Mouse (Mus musculus) gonadal fat pad, adult 2 months (tissue): Measurements from ENCODE around the gene Sumf2. TPM values are rescaled to one million over a fixed set of nuclear protein-coding genes. Genes with fewer than 3 reads are reported as not detected.
"Not testable (repeated sequence)": the region's sequence is repeated elsewhere in the genome, so short reads cannot be mapped to it uniquely, and the experiment has no call there.

Experiments used
- DNase-seq: peaks from one replicate; pipeline ENCODE4 v3.0.0-alpha.2; 2012; ENCODE audit warnings: low read depth
- polyA plus RNA-seq: library from polyadenylated mRNA; depleted of rRNA; stranded (reverse); fragments of >200 nt; gene quantifications from 2 replicates; pipeline ENCODE4 v1.2.3, GENCODE M21; 2012; rRNA removed

The Sumf2 gene
- 18.8 and 24.8 TPM in 2 replicates for polyA plus RNA-seq

DNA sequence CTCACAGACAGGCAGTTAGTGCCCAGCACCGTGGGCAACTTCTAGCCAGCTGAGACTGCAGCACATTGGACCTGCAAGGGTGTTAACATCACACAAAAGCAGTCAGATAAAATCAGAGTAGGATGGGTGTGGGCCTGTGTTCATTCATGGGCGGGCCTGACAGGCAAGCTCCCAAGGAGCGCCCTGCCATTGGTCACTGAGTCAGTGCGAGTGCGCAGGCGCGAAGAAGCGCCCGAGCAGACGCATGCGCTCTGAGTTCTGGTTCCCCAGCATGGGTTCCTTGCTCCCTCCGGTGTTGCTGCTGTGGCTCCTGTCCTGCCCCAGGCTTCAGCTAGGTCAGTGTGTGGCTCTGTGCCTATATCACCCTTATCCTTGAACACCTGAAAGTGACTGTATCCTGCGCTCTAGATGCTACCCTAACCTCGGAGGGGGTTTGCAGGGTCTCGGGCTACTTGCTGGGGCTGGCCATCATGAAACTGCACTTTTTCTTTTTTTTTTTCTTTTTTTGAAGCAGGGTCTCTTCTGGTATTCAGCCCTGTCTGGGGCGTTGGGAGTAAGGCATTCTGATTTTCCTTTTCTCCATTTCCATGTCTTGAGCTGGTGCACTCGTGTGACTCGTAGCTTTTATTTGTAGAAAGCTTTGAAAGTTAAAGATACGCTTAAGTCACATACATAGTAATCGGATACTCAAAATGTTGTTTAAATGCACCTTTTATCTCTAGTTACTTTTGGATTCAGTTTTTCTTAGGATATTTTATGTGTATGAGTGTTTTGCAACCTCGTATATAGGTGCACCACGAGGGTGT lies at the start of gene Sumf2:
TSS of gene Sumf2 (plus strand) at position 235 of the 806 bp plus-strand sequence.
- peak; percentile 66 for DNase-seq

- peak; percentile 54 for DNase-seq
These were observed 1.9 kb upstream of the Sumf2 start for GRCm38 (mm10) chr5:129844848-129845247.

DNA sequence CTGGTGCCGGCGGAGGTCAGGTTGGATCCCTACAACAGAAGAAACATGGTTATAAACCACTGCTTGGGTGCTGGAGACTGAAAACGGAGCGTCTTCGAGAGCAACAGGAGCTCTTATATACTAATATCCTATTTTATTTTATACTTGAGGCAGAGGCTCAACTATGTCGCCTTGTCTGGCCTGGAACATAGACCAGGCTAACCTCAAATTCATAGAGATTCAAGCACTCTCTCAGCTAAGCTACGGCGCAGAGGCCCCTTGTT lies 703 bp downstream of the Sumf2 start:
- no peak for DNase-seq

GRCm38 (mm10) chr5:129855163-129855562 lies 8.4 kb downstream of the Sumf2 start:
- no peak for DNase-seq

DNA sequence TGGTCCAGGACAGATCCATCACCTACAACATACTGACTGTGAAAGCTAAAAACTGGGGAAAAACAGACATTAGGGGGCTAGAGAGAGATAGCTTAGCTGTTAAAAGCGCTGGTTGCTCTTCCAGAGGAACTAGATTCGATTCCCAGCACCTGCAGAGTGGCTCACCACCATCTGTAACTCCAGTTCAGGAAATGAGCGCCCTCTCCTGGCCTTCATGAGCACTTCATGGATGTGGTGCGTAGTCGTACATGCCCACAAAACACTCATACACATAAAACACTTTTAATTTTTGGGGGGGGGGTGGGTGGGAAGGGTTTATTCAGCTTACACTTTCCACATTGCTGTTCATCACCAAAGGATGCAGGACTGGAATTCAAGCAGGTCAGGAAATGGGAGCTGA lies 9.6 kb downstream of the Sumf2 start:
- DNase-seq, result no peak

- no peak for DNase-seq
These were observed 15.5 kb downstream of the Sumf2 start for GRCm38 (mm10) chr5:129862325-129862724.

- DNase-seq, result no peak
These were observed 17.7 kb downstream of the Sumf2 start for GRCm38 (mm10) chr5:129864467-129864866.

DNA sequence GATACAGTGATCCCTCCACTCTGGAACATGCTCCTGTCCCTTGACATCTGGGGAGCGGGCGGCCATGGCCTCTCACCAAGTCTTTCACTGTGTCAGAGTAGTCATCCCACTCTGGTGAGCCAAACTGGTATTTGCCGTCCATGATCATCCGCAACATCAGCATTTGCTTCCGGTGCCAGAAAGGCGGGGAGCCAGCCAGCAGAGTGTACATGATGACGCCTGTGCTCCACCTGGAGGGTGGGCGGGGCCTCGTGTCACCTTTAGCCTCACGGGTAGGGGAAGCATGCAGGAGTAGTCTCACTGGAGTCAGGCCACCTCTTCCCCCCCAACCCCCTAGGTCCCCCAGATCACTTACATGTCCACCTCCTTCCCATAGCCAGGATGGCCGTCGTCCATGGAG lies 19.1 kb downstream of the Sumf2 start:
- DNase-seq, result no peak

- DNase-seq, result no peak
These were observed 22.6 kb downstream of the Sumf2 start for GRCm38 (mm10) chr5:129869238-129869995.

- DNase-seq, result no peak
These were observed 24.5 kb downstream of the Sumf2 start for GRCm38 (mm10) chr5:129871238-129871637.

- DNase-seq, result no peak
These were observed 27.2 kb downstream of the Sumf2 start for GRCm38 (mm10) chr5:129873942-129874341.

DNA sequence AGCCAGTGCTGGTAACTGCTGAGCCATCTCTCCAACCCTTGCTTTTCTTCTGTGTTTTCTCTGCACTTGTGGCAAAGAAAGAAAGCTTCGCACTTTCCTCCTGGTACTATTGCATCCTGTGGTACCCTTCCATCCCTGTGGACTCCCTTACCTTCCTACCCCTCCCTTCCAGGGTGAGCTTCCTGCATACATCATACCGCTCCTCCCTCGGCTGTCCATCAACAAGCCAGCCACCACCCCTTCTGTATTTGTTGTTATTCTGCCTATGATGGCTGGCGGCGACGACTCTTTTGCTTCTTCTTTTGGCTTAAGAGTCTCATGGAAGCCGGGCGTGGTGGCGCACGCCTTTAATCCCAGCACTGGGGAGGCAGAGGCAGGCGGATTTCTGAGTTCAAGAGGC lies 28.3 kb downstream of the Sumf2 start:
- no peak for DNase-seq

DNA sequence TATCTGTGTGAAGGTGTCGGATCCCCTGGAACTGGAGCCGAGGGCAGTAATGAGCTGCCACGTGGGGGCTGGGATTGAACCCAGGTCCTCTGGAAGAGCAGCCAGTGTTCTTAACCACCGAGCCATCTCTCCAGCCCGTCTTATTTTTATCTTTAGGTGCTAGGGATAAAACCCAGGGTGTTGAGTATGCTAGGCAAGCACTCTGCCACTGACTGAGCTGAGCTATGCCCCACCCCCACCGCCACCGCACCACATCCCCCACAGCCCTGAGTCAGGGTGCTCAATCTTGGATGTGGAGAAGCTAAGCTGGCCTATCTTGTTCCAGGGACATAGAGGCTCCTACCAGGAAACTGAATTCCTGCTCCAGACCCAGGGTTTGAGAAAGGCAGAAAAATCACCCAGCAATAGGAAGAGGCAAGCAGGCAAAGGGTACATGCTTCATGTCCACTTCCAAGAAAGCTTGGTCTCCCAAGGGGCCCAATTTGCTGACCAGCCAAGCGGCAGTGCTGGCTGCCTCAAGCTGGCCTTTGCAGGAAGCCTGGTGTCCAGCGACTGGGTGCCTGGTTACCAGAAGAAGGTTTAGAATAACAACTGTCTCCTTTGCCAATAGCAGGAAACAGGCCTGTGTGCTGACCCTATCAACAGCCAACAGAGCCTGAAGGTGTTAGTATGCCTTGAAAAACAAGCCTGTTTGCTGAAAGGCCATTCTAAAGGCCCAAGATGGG lies 31.1 kb downstream of the Sumf2 start:
- no peak for DNase-seq

DNA sequence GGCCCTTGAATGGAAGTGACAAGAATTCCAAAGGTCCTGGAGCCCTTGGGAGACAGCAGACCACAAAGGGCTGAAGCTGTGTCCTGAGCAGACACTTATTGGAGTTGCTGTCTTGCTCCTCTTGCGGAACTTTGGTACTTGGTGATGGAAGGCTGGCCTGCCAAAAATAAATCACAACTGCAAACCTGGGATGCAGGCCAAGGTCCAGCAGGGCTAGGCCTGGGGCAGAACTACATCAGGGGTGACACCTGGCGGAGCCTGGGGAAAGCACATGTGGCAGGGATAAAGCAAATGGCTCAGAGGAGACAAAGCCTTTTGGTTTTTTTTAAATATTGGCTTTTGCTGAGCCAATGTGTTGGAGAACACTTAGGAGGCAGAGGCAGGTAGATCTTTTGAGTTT lies 32.2 kb downstream of the Sumf2 start:
- no peak for DNase-seq

- no peak for DNase-seq
These were observed 33.1 kb downstream of the Sumf2 start for GRCm38 (mm10) chr5:129879888-129880287.

DNA sequence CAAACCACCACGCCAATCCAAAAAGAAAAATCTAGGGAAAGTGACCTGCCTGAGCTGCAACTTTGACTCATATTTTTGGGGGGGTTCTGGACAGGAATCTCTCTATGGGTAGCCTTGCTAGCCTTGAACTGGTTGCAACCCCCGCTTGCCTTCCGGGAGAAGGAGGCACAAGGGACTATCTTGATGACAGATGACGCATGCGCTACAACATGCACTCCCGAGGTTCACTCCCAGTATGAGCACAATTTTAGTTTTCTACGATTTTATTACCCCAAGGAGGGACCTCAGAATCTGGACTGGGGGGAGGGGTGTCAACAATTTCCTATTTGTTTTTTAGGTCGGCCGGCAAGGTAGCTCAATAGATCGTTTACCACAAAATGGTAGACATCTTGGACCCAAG lies 39.5 kb downstream of the Sumf2 start:
- DNase-seq, result no peak

DNA sequence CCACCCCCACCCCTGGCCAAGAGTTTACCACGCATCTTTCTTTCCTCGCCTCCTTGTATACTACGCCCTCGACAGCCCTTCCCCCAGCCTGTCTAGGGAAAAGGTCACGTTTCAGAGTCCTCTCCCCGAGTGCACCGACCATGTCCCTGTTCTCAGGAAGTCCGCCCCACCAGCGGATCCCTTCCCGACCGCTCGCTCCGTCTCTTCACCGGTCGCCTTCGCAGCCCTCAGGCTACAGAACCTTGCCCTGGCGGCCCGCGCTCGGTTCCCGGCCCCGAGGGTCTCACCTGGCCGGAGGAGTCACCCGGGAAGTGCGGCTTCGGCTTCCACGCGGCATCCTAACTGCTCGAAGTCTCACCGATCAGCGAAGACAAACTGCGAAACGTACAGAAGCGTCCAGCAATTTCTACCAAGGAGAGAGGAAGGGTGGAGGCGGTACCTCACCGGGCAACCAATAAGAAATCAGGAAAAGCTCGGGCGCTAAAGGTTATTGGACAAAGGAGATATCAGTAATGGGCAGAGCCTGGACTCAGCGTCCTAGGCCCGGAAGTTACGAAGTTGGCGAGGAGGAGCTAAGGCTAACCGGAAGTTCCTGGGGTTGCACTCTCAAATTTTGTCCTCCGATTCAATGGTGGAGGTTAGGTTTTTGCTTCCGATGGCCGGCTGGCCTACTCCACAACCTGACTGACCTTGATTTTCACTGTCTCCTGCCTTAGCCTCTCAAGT lies 40.3 kb downstream of the Sumf2 start, which contains the start of gene Chchd2:
TSS of gene Chchd2 (minus strand) at position 560 of the 726 bp plus-strand sequence.
- DNase-seq, result peak; percentile 84

DNA sequence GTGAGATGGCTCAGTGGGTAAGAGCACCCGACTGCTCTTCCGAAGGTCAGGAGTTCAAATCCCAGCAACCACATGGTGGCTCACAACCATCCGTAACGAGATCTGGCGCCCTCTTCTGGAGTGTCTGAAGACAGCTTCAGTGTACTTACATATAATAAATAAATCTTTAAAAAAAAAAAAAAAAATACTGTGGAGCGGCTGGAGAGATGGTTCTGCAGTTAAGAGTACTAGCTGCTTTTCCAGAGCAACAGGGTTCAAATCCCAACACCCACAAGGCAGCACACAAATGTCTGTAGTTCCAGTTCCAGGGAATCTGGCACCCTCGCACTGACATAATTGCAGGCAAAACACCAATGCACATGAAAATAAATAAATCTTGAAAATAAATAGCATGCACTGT lies 43.6 kb downstream of the Sumf2 start:
- DNase-seq, result not testable (repeated sequence)

- peak; percentile 75 for DNase-seq
These were observed 48.7 kb downstream of the Sumf2 start, which contains the start of gene Zbed5 for GRCm38 (mm10) chr5:129895198-129896088. Gene Zbed5, plus strand, starts transcription at chr5:129895723.

- DNase-seq, result no peak
These were observed 51.7 kb downstream of the Sumf2 start, which contains the start of gene Phkg1 for GRCm38 (mm10) chr5:129898449-129898848. Gene Phkg1, minus strand, starts transcription at chr5:129898549.

DNA sequence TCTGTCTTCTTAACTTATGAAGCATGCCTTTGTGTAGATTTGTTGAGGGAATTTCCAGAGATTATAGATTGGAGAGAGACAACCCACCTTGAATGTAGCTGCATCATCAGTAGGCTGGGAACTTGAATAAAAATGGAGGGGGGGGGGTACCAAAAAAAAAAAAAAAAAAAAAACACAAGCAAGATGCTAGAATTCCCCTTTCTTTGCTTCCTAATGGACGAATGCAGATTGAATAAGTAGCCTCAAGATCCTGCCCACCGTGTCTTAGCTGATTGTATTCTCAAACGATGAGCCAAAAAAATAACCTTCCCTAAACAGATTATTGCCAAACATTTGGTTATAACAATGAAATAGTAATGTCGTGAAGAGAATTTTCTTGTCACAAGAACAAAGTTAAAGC lies 61.0 kb downstream of the Sumf2 start:
- DNase-seq, result no peak
